Mouse (Mus musculus) kidney, adult 11 months (tissue): ENCODE results near the gene Smg1.

ENCODE experiments used
- DNase-seq: peaks from one replicate; pipeline ENCODE4 v3.0.0; 2022

Gene Smg1

DNA sequence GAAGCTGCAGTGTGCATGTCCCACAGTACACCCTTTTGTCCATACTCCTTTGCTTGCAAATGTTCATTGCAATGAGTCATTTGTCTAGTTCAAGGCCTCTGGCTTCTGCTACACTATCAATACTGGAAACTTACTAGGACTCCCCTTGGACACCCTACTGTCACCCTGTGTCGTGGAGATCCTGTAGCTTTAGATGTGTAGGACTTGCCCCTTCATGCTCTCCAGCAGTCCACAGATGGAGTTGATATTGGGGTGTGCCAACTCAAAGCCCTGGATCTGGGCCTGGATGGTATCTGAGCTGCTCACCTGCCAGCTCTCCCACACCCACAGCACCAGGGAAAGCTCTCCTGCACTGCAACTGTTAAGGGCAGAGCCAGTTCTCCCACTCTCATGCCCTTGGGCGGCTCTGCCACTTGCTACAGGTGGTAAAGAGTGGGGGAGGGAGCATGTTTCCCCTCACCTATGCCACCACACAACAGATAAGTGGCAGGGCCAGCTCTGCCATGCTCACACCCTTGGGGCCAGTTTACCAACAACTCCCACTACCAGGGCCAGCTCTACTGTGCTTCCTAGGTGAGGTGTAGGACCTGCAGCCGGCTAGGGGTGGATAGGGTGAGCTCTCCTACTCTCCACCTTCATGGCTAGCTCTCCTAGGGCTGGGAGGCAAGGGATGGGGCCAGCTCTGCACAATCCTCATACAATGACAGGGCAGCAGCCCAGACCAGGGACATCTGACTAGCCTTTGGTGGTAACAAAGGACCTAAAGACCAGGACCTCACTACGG lies 140.6 kb downstream of the Smg1 start:
- no peak for DNase-seq

DNA sequence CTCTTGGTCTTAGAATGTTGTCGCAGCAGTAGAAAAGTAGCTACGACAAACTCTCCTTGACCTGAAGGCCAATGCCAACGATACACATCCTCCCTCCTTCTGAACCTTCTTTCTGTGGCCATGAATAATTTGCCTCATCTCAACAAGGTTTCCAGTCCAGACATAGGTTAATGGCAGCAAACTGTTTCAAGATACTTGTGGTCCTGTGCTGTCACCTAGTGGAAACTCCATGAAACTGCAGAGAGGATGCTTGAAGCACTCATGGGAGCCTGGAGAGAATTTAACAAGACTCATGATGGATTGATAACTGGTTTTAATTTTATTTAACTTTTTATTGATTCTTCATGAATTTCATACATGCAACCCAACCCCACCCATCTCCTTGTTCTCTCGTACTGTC lies 141.2 kb downstream of the Smg1 start:
- no peak for DNase-seq

DNA sequence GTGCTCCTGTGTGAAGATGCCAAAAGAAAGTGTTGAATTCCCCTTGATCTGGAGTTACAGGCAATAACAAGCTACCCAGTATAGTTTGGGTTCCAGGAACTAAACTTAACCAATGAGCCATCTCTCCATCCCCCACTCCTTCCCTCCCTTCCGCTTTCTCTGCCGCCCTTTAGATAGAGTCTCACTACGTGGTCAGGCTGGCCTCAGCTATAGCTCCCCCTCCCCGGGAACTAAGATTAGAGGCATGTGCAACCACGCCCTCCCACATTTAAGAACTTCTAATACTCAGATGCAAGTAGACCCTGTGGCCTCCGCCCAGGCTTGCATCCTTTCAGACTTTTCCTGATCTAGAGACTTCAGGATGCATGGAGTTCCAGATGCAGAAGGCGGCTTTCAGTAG lies 145.9 kb downstream of the Smg1 start:
- DNase-seq: no peak
